Mouse (Mus musculus) thymus, adult 18-20 months (tissue): ENCODE data around the gene Mslnl.
"Not testable (repeated sequence)": the region's sequence is repeated elsewhere in the genome, so short reads cannot be mapped to it uniquely, and the experiment has no call there.

ENCODE experiments used
- DNase-seq, 2 experiments: peaks; one replicate each; pipeline ENCODE4 v3.0.0; 2022; ENCODE audit warnings: mixed read lengths in 2 of 2

The Mslnl gene

GRCm38 (mm10) chr17:25735745-25736144 is at the start of gene Mslnl:
Gene Mslnl (plus strand): TSS chr17:25736042.
- no peak for DNase-seq

- no peak for DNase-seq
These were observed 49.5 kb upstream of the Mslnl start for GRCm38 (mm10) chr17:25686323-25686722.

GRCm38 (mm10) chr17:25688922-25689321 is 46.9 kb upstream of the Mslnl start:
- DNase-seq: no peak

GRCm38 (mm10) chr17:25696263-25696662 is 39.6 kb upstream of the Mslnl start:
- DNase-seq: no peak

- peak in 1 of 2 experiments; percentile 38 for DNase-seq
These were observed 37.4 kb upstream of the Mslnl start for GRCm38 (mm10) chr17:25698446-25698845.

- DNase-seq: no peak
These were observed 34.9 kb upstream of the Mslnl start for GRCm38 (mm10) chr17:25700863-25701496.

GRCm38 (mm10) chr17:25709994-25710393 is 25.8 kb upstream of the Mslnl start:
- DNase-seq: no peak

- no peak for DNase-seq
These were observed 24.7 kb upstream of the Mslnl start for GRCm38 (mm10) chr17:25711136-25711535.

GRCm38 (mm10) chr17:25715627-25716026 is 20.2 kb upstream of the Mslnl start:
- DNase-seq: no peak

GRCm38 (mm10) chr17:25716130-25716529 is 19.7 kb upstream of the Mslnl start:
- DNase-seq: no peak

- no peak for DNase-seq
These were observed 18.9 kb upstream of the Mslnl start, which contains the start of gene Gng13 for GRCm38 (mm10) chr17:25716711-25717637. Gene Gng13 (plus strand): TSS chr17:25717171.

- DNase-seq: no peak
These were observed 18.2 kb upstream of the Mslnl start for GRCm38 (mm10) chr17:25717691-25718090.

GRCm38 (mm10) chr17:25721476-25721875 is 14.4 kb upstream of the Mslnl start:
- DNase-seq: no peak

GRCm38 (mm10) chr17:25723470-25723869 is 12.4 kb upstream of the Mslnl start:
- no peak for DNase-seq

GRCm38 (mm10) chr17:25723919-25724318 is 11.9 kb upstream of the Mslnl start:
- DNase-seq: no peak

GRCm38 (mm10) chr17:25725264-25725663 is 10.6 kb upstream of the Mslnl start:
- DNase-seq: no peak

- DNase-seq: peak; percentile 96 to 99
These were observed 8.4 kb upstream of the Mslnl start, which contains the start of the genes Chtf18 and Rpusd1 for GRCm38 (mm10) chr17:25727265-25728008. Gene Chtf18 (minus strand): TSS chr17:25727419. Gene Rpusd1 (plus strand): TSS chr17:25727670.

GRCm38 (mm10) chr17:25728009-25728270 is 7.9 kb upstream of the Mslnl start:
- no peak for DNase-seq

GRCm38 (mm10) chr17:25732082-25732481 is 3.8 kb upstream of the Mslnl start:
- peak; percentile 43 to 55 for DNase-seq

- DNase-seq: no peak
These were observed 596 bp upstream of the Mslnl start for GRCm38 (mm10) chr17:25735246-25735645.

- no peak for DNase-seq
These were observed 3.0 kb downstream of the Mslnl start for GRCm38 (mm10) chr17:25738861-25739260.

- DNase-seq: not testable (repeated sequence)
These were observed 5.6 kb downstream of the Mslnl start for GRCm38 (mm10) chr17:25741471-25741870.

GRCm38 (mm10) chr17:25743831-25744230 is 8.0 kb downstream of the Mslnl start:
- DNase-seq: no peak
